Mouse (Mus musculus): ENCODE results near the gene Asic1. TPM values are rescaled to one million over a fixed set of nuclear protein-coding genes. Genes with fewer than 3 reads are reported as not detected.
"Not testable (repeated sequence)": the region's sequence is repeated elsewhere in the genome, so short reads cannot be mapped to it uniquely, and the experiment has no call there.

Asic1 gene
- polyA plus RNA-seq, 1 experiment from 2014 or later, result 54.5 TPM

GRCm38 (mm10) chr15:99725341-99726155 is 55.4 kb downstream of the Asic1 start, which contains the start of gene Cox14:
Cox14 (plus strand) TSS chr15:99725618.
- H3K9ac ChIP-seq (replicated peaks), result peak within 1 kb of the TSS; percentile 94
- peaks cover 40% of the 10 kb centered on the region for H3K4me1 ChIP-seq (replicated peaks)
- peak within 1 kb of the TSS; percentile 90 for H3K4me2 ChIP-seq (replicated peaks)
- ATAC-seq, result peak; percentile 96
- WGBS, result under 1% methylated on average over 68 of the region's 68 CpGs
- H3K27me3 ChIP-seq, result no peaks in the 10 kb centered on the region
- H3K36me3 ChIP-seq, result peaks cover 52% of the 10 kb centered on the region
- H3K4me3 ChIP-seq (replicated peaks), result peak within 1 kb of the TSS; percentile 88
- H3K9me3 ChIP-seq, result no peaks in the 10 kb centered on the region
- peak within 1 kb of the TSS; percentile 92 for H3K27ac ChIP-seq

GRCm38 (mm10) chr15:99726549-99726948 is 56.4 kb downstream of the Asic1 start:
- peak overlapping the region; percentile 90 for H3K4me2 ChIP-seq (replicated peaks)
- H3K4me1 ChIP-seq (replicated peaks), result peaks cover 38% of the 10 kb centered on the region
- ATAC-seq, result no peak
- no peak overlapping the region for H3K27ac ChIP-seq
- peak overlapping the region; percentile 94 for H3K9ac ChIP-seq (replicated peaks)
- peak overlapping the region; percentile 88 for H3K4me3 ChIP-seq (replicated peaks)
- H3K27me3 ChIP-seq, result no peaks in the 10 kb centered on the region
- no peaks in the 10 kb centered on the region for H3K9me3 ChIP-seq
- peaks cover 48% of the 10 kb centered on the region for H3K36me3 ChIP-seq
- 93% methylated on average over 2 of the region's 2 CpGs for WGBS

GRCm38 (mm10) chr15:99727039-99727438 is 56.9 kb downstream of the Asic1 start:
- not testable (repeated sequence) for H3K9me3 ChIP-seq; ATAC-seq; H3K27me3 ChIP-seq; H3K4me3 ChIP-seq (replicated peaks); H3K27ac ChIP-seq; H3K9ac ChIP-seq (replicated peaks)
- H3K4me1 ChIP-seq (replicated peaks), result peaks cover 38% of the 10 kb centered on the region
- peak overlapping the region; percentile 90; the same call in 1 of the 2 replicates for H3K4me2 ChIP-seq (replicated peaks)
- WGBS, result 98% methylated on average over 4 of the region's 5 CpGs
- peaks cover 44% of the 10 kb centered on the region for H3K36me3 ChIP-seq

- peaks cover 44% of the 10 kb centered on the region for H3K36me3 ChIP-seq
- H3K4me3 ChIP-seq (replicated peaks), result no peak overlapping the region
- 95% methylated on average over 12 of the region's 12 CpGs for WGBS
- no peak for ATAC-seq
- H3K9me3 ChIP-seq, result no peaks in the 10 kb centered on the region
- no peaks in the 10 kb centered on the region for H3K27me3 ChIP-seq
- peaks cover 38% of the 10 kb centered on the region for H3K4me1 ChIP-seq (replicated peaks)
- no peak overlapping the region for H3K4me2 ChIP-seq (replicated peaks)
- H3K9ac ChIP-seq (replicated peaks), result no peak overlapping the region
- no peak overlapping the region for H3K27ac ChIP-seq
These were observed 57.4 kb downstream of the Asic1 start for GRCm38 (mm10) chr15:99727525-99727924.

DNA sequence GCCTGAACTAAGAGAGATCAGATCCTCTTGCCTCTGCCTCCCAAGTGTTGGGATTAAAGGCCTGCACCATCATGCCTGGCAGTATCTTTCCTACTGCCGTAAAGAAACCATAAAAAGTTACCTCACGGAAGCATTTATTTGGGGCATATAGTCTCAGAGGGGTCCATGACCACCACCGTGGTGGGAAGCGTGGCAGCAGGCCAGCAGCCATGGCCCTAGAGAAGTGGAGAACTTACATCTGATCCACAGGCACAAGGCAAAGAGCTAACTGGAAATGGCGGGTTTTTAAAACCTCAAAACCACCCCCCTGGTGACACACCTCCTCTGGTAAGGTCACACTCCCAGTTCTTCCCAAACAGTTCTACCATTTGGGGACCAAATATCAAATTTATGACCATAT is 58.0 kb downstream of the Asic1 start:
- peaks cover 43% of the 10 kb centered on the region for H3K36me3 ChIP-seq
- ATAC-seq, result no peak
- WGBS, result 94% methylated on average over 5 of the region's 5 CpGs

GRCm38 (mm10) chr15:99729056-99729783 is 59.1 kb downstream of the Asic1 start:
- no peak for ATAC-seq
- Histone ChIP-seq H3K9me3 (no peaks in the 10 kb centered on the region), H3K9ac (replicated peaks) (no peak overlapping the region), H3K4me3 (replicated peaks) (no peak overlapping the region), H3K4me2 (replicated peaks) (no peak overlapping the region), H3K36me3 (peaks cover 42% of the 10 kb centered on the region), H3K27me3 (no peaks in the 10 kb centered on the region), H3K27ac (no peak overlapping the region), H3K4me1 (replicated peaks) (peaks cover 23% of the 10 kb centered on the region)
- 94% methylated on average over 3 of the region's 4 CpGs for WGBS

More for the DNA sequence above, 58.0 kb downstream of the Asic1 start:
- Histone ChIP-seq H3K9ac (replicated peaks) (no peak overlapping the region), H3K9me3 (no peaks in the 10 kb centered on the region), H3K27ac (no peak overlapping the region), H3K27me3 (no peaks in the 10 kb centered on the region), H3K4me1 (replicated peaks) (peaks cover 34% of the 10 kb centered on the region), H3K4me2 (replicated peaks) (no peak overlapping the region), H3K4me3 (replicated peaks) (no peak overlapping the region)

DNA sequence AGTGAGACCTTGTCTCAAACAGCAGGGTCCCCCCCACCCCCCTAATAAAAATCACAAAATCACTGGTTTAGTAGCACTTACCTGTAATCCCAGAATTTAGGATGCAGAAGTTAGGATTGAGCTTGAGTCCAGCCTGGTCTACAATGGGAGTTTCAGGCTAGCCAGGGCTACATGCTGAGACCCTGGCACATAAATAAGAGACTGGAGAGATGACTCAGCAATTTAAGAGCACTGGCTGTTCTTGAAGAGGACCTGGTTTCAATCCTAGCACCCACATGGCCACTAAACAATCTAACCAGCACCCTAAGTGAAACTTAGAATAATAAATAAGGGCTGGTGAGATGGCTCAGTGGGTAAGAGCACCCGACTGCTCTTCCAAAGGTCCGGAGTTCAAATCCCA is 61.0 kb downstream of the Asic1 start:
- H3K4me3 ChIP-seq (replicated peaks), result no peak overlapping the region
- peaks cover 61% of the 10 kb centered on the region for H3K36me3 ChIP-seq
- H3K27me3 ChIP-seq, result no peaks in the 10 kb centered on the region
- no peak overlapping the region for H3K27ac ChIP-seq
- no peak overlapping the region for H3K9ac ChIP-seq (replicated peaks)
- 97% methylated on average over 2 of the region's 2 CpGs for WGBS
- peaks cover 12% of the 10 kb centered on the region for H3K4me1 ChIP-seq (replicated peaks)
- no peak for ATAC-seq
- no peak overlapping the region for H3K4me2 ChIP-seq (replicated peaks)
- H3K9me3 ChIP-seq, result no peaks in the 10 kb centered on the region

DNA sequence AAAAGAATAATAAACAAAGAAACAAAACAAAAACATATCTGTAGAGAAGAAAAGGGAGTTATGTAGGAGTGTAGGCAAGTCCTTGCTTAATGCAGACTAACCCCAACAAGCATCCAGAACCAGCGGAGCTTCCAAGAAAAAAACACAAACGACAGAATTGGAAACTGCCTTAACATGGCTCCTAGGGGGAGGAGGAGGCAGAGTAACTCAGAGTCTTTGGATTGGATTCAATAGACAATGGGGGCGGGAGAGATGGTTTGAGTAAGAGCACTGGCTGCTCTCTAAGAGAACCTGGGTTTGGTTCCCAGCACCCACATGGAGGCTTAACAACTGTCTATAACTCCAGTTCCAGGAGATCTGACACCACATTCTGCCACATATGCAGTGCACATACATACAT is 61.5 kb downstream of the Asic1 start:
- no peak overlapping the region for H3K9ac ChIP-seq (replicated peaks)
- no peak for ATAC-seq
- no peak overlapping the region for H3K4me2 ChIP-seq (replicated peaks)
- 92% methylated on average over 3 of the region's 3 CpGs for WGBS
- H3K36me3 ChIP-seq, result peaks cover 66% of the 10 kb centered on the region
- H3K27ac ChIP-seq, result no peak overlapping the region
- H3K4me3 ChIP-seq (replicated peaks), result no peak overlapping the region
- H3K27me3 ChIP-seq, result no peaks in the 10 kb centered on the region
- H3K4me1 ChIP-seq (replicated peaks), result peaks cover 7% of the 10 kb centered on the region
- no peaks in the 10 kb centered on the region for H3K9me3 ChIP-seq

DNA sequence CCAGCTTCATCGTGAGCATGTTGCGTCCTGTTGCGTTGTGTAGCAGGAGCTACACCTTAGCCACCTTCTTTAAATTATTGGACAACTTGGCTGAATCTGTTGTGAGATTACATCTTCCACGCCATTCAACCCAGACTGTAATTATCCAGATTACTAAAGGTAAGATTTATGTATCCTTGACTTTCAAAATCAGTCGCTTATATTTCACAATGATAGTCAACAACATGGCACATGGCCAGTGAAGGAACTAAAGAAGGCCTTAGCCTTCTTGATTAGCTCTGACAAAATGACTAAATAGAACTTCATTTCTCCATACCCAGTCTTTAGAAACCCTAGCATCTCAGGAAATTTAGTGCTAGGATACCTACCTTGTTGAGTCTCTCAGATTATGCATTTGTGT is 63.0 kb downstream of the Asic1 start:
- 95% methylated on average over 5 of the region's 5 CpGs for WGBS
- Histone ChIP-seq H3K27me3 (no peaks in the 10 kb centered on the region), H3K4me2 (replicated peaks) (no peak overlapping the region), H3K36me3 (peaks cover 72% of the 10 kb centered on the region), H3K9me3 (no peaks in the 10 kb centered on the region), H3K27ac (no peak overlapping the region), H3K4me1 (replicated peaks) (no peaks in the 10 kb centered on the region), H3K4me3 (replicated peaks) (no peak overlapping the region), H3K9ac (replicated peaks) (no peak overlapping the region)
- ATAC-seq, result no peak

GRCm38 (mm10) chr15:99735631-99736030 is 65.5 kb downstream of the Asic1 start:
- no peaks in the 10 kb centered on the region for H3K27me3 ChIP-seq
- no peak overlapping the region for H3K4me3 ChIP-seq (replicated peaks)

DNA sequence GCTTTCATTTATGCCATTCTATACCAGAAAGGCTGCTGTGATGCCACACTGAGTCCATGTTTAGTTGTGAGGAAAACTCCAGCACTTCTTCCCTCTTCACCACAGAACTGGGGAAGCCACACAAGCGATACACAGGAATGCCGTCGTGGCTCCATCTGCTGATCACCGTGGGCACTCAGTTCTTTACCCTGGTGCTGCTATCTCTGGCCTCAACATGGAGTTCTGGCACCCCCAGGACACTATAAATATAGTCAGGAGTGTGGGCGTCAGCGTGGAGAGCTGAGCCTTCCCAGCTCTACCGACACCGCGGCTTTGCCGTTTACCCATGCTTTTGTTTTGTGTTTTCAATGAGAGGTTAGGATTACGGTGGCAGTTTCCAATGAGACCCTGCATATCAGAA is 66.5 kb downstream of the Asic1 start:
- 90% methylated on average over 11 of the region's 11 CpGs for WGBS
- Histone ChIP-seq H3K9me3 (no peaks in the 10 kb centered on the region), H3K4me3 (replicated peaks) (no peak overlapping the region), H3K27me3 (no peaks in the 10 kb centered on the region), H3K9ac (replicated peaks) (no peak overlapping the region), H3K36me3 (peaks cover 90% of the 10 kb centered on the region), H3K27ac (no peak overlapping the region), H3K4me2 (replicated peaks) (no peak overlapping the region), H3K4me1 (replicated peaks) (no peaks in the 10 kb centered on the region)
- no peak for ATAC-seq

More at GRCm38 (mm10) chr15:99735631-99736030, 65.5 kb downstream of the Asic1 start:
- Histone ChIP-seq H3K36me3 (peaks cover 84% of the 10 kb centered on the region), H3K4me2 (replicated peaks) (no peak overlapping the region), H3K9me3 (no peaks in the 10 kb centered on the region), H3K27ac (no peak overlapping the region), H3K9ac (replicated peaks) (no peak overlapping the region), H3K4me1 (replicated peaks) (no peaks in the 10 kb centered on the region)
- ATAC-seq, result no peak
- WGBS, result 91% methylated on average over 2 of the region's 2 CpGs

- no peak overlapping the region for H3K9ac ChIP-seq (replicated peaks)
- peaks cover 93% of the 10 kb centered on the region for H3K36me3 ChIP-seq
- H3K4me3 ChIP-seq (replicated peaks), result no peak overlapping the region
- H3K27me3 ChIP-seq, result no peaks in the 10 kb centered on the region
- H3K4me2 ChIP-seq (replicated peaks), result no peak overlapping the region
- H3K4me1 ChIP-seq (replicated peaks), result no peaks in the 10 kb centered on the region
- no peaks in the 10 kb centered on the region for H3K9me3 ChIP-seq
- H3K27ac ChIP-seq, result no peak overlapping the region
- ATAC-seq, result no peak
- over 99% methylated on average over 4 of the region's 4 CpGs for WGBS
These were observed 70.1 kb downstream of the Asic1 start for GRCm38 (mm10) chr15:99740229-99740628.
